Comparison of ENCODE assay signal across 23 mouse cellular contexts in the genomic region with DNA sequence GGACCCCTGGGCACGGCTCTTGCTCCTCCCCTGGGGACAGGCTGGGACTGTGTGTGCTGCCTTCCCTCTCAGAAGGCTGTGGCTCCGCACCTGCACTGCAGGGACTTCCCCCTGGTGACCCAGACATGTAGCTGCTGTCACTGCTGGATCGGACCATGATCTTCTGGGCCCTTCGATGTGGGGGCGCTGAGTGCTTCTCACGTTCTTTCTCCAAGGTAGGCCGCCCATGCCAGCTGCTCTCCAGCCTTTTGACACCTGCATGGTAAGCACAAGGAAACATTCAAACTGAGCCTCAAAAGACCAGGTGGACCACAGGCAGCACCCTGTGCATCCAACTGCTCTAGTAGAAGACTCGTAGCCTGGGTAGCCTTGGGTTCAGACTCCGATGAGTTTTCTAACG. TPM values are rescaled to one million over a fixed set of nuclear protein-coding genes. Genes with fewer than 3 reads are reported as not detected.
DNase-seq lines count a peak whose midpoint lies in the region; ATAC-seq and TF ChIP-seq lines count a peak whose summit lies in the region.
"Had no signal": no experiment of that assay in that cellular context is flagged by ENCODE, and none has a peak within 500 bp of the region (broad histone marks: within the 10 kb centered on the region; RNA-seq: fewer than 3 reads in every experiment).

No protein-coding gene starts in this region.

- 68% methylated on average over 10 of the region's 10 CpGs for WGBS in cerebellum, adult 2 months
- 10% methylated on average over 10 of the region's 10 CpGs for WGBS in thymus, adult 2 months

- peak; percentile 7 for ATAC-seq in inflammation-experienced regulatory T-cells, adult 6 months
- ATAC-seq: lung, postnatal 0 days; Patski had no signal

- H3K27ac ChIP-seq in cerebellum, adult 2 months (ENCODE audit: insufficient read depth, low read length) = 0 out of 2 replicates have a peak overlapping the region, but pooled peaks have one; percentile 40
- H3K27ac ChIP-seq in thymus, adult 2 months (ENCODE audit: control insufficient read depth, insufficient read depth, low read length) = peak overlapping the region; percentile 95
- no peak overlapping the region for H3K27ac ChIP-seq in gastrocnemius, adult 2 months
- H3K27ac ChIP-seq: embryonic facial prominence, embryonic 15.5 days; forebrain, embryonic 10.5 days; hindbrain, embryonic 14.5 days; left cerebral cortex, adult 2 months; liver, embryonic 13.5 days; neural tube, embryonic 13.5 days had no signal

- no peak for TF ChIP-seq CTCF in cerebellum, adult 2 months (IDR thresholded peaks at IDR 0.05; ENCODE audit: borderline replicate concordance, insufficient read depth, low read depth, low read length)
- no peak for TF ChIP-seq CTCF in thymus, adult 2 months (IDR thresholded peaks at IDR 0.05; ENCODE audit: borderline replicate concordance, control insufficient read depth, extremely low read depth, insufficient read depth, low read length, poor library complexity)
- no peak for TF ChIP-seq CTCF in gastrocnemius, adult 2 months (IDR thresholded peaks at IDR 0.05)

- no peaks in the 10 kb centered on the region for H3K27me3 ChIP-seq in cerebellum, adult 2 months (ENCODE audit: control insufficient read depth, insufficient read depth, low read length)
- H3K27me3 ChIP-seq in thymus, adult 2 months (ENCODE audit: control insufficient read depth, insufficient read depth, low read length) = no peaks in the 10 kb centered on the region
- H3K27me3 ChIP-seq: embryonic facial prominence, embryonic 15.5 days; liver, embryonic 13.5 days; neural tube, embryonic 13.5 days; Patski had no signal

- H3K4me1 ChIP-seq in cerebellum, adult 2 months (ENCODE audit: control insufficient read depth, insufficient read depth, low read length) = peaks cover 43% of the 10 kb centered on the region
- H3K4me1 ChIP-seq in thymus, adult 2 months (replicated peaks; ENCODE audit: control insufficient read depth, insufficient read depth, low read length) = peaks cover 44% of the 10 kb centered on the region
- H3K4me1 ChIP-seq: embryonic facial prominence, embryonic 15.5 days; forebrain, embryonic 10.5 days; liver, embryonic 13.5 days; neural tube, embryonic 13.5 days had no signal

- intact Hi-C loops in gastrocnemius, adult 2 months (cut with DNase I) = loop anchor here (10.0 kb wide), 1 partner anchor 224 kb away; a partner anchor contains a TSS

- no peak overlapping the region for H3K4me3 ChIP-seq in cerebellum, adult 2 months (replicated peaks; ENCODE audit: insufficient read depth, low read depth, low read length)
- peak overlapping the region; percentile 34 for H3K4me3 ChIP-seq in thymus, adult 2 months (ENCODE audit: control insufficient read depth, insufficient read depth, low read length)
- H3K4me3 ChIP-seq in gastrocnemius, adult 2 months = no peak overlapping the region
- H3K4me3 ChIP-seq: embryonic facial prominence, embryonic 15.5 days; forebrain, embryonic 10.5 days; left cerebral cortex, adult 2 months; liver, embryonic 13.5 days; megakaryocyte, embryonic 14.5 days; neural tube, embryonic 13.5 days had no signal

- DNase-seq in cerebellum, adult 2 months = peak in 1 of 2 experiments; percentile 24
- DNase-seq in cerebellum, postnatal 36 days = no peak
- peak; percentile 63 for DNase-seq in CD4-positive helper T cell, adult 2 months (ENCODE audit: low read depth, low spot score)
- DNase-seq in thymus, adult 2 months = peak; percentile 77
- no peak for DNase-seq in urinary bladder, postnatal 14 days (ENCODE audit: low spot score)
- DNase-seq in urinary bladder, adult 2 months (ENCODE audit: low spot score) = no peak
- DNase-seq in gastrocnemius, adult 2 months = no peak
- DNase-seq: cerebellum, postnatal 10 days; embryo, embryonic 11 days; gastrocnemius, postnatal 25 days; heart, postnatal 14 days; kidney, adult 11 months; kidney, postnatal 10 days; liver, embryonic 13.5 days had no signal

- TF ChIP-seq POLR2A in cerebellum, adult 2 months (IDR thresholded peaks at IDR 0.05; ENCODE audit: borderline replicate concordance, insufficient read depth, low read length) = no peak
- no peak for TF ChIP-seq POLR2A in thymus, adult 2 months (IDR thresholded peaks at IDR 0.05; ENCODE audit: control insufficient read depth, extremely low read depth, insufficient read depth, low read length, poor library complexity)

- H3K36me3 ChIP-seq in thymus, adult 2 months (ENCODE audit: control insufficient read depth, insufficient read depth, low read length) = no peaks in the 10 kb centered on the region
- H3K36me3 ChIP-seq: forebrain, embryonic 10.5 days; liver, embryonic 13.5 days; neural tube, embryonic 13.5 days had no signal

RNA-seq across cellular contexts. Expression of a gene that starts 29.3 kb away (rescaled TPM):
- 31.0 and 33.5 TPM in 2 replicates for polyA plus RNA-seq in cerebellum, adult 2 months (2012; rRNA removed)
- polyA plus RNA-seq in inflammation-experienced regulatory T-cells, adult 6 months (2017; shearing (Covaris generic)) = 10 to 100 TPM; 25.0 to 41.7 (median 39.5) TPM
- 15.8 and 17.8 TPM in 2 replicates for polyA plus RNA-seq in thymus, adult 2 months (2012; rRNA removed)
- 47.2 and 48.8 TPM in 2 replicates for polyA plus RNA-seq in urinary bladder, adult 2 months (2012; rRNA removed)
- 1 to 10 TPM; 3.7 to 4.9 TPM for total RNA-seq in gastrocnemius, adult 2 months (2021)

Comparison
In these comparisons a context has a peak if more than half of its experiments do, and no peak if none do; other contexts are left out.
1. DNase-seq: peak in CD4-positive helper T cell, adult 2 months (single experiment) and thymus, adult 2 months (single experiment); none in cerebellum, postnatal 36 days (0 of 2), urinary bladder, postnatal 14 days (single experiment), urinary bladder, adult 2 months (single experiment) and gastrocnemius, adult 2 months (single experiment).